Mouse (Mus musculus): ENCODE measurements around the gene Tmem221.
"Not testable (repeated sequence)": the region's sequence is repeated elsewhere in the genome, so short reads cannot be mapped to it uniquely, and the experiment has no call there.

The Tmem221 gene

DNA sequence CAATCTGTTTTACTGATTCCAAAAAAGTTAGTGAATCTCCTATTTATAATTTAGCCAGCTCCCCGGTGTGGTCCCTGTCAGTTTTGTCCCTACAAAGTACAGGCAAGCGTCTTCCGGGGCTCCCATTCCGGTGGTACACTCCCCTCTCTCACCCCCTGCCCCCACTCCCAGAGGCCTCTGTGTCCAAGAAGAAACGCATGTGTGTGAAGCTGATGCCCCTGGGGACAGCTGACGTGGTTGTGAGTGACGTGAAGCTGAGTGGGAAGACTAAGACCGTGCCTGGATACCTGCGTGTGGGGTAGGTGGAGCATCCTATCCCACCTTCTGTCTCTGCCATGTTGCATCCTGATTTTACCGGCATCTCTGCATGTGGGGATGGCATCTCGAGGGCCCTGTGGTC is 13.6 kb downstream of the Tmem221 start:
- DNase-seq, result no peak

- DNase-seq, result no peak
Measured at GRCm38 (mm10) chr8:71543755-71544154, 14.9 kb downstream of the Tmem221 start.

- DNase-seq, result peak; percentile 99
Measured at GRCm38 (mm10) chr8:71542632-71543343, 15.9 kb downstream of the Tmem221 start, which contains the start of gene Mvb12a. Gene Mvb12a (plus strand): TSS chr8:71542922.

DNA sequence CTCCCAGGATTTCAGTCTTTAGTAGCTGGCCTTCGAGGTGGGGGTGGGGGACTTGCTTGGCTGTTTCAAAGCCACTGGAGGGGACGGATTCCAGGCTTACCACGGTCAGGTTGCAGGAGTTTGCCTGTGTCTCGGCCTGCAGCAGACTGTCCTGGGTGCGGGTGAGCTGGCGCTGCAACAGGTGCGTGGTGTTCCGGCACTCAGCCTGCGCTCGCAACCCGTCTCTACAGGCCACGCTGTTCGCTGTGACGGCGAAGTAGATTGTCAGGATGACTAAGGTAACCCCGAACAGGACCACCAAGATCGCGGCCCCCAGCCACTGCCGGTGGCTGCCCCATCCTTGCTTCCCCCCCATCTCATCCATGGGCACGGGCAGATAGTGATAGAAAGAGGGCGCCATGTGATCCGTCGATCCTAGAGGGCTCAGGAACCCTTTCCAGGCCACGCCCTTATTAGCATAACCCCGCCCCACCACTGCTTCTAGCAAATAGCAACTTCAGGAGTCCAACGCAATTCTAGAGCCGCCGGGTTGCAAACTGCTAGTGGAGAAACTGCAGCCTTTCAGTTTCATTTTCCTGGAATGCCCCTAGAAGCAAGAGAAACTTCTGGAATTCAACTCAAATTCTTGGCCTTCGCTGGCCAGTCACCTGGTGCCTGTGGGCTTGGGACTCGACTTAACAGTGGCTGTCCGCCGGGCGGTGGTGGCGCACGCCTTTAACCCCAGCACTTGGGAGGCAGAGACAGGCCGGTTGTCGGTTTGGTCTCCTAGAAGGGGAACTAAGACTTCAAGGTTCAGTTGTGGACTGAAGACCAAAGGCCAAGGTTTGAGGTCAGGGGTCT is 21.4 kb downstream of the Tmem221 start, which contains the start of gene Bst2:
Gene Bst2 (minus strand): TSS at position 429 of the 840 bp plus-strand sequence.
- DNase-seq, result peak; percentile 82

DNA sequence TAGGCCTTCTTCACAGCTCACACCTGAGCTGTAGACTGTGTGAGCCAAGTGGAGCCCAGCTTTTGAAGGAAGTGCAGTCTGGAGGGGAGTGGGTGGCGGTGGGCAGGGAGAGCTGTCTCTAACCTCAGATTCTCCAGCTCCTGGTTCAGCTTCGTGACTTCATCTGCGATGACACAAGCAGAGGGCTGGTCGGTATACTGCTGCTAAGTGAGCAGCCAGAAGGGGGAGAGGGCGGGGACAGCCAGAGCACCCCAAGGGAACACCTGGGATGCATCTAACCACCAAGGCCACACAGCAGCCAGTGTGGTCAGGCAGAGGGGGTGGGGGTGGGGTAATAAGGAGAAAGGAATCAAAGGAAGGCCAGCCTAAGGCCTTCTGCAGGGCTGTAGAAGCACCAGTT is 23.0 kb downstream of the Tmem221 start:
- DNase-seq, result no peak

GRCm38 (mm10) chr8:71534263-71534810 is 24.3 kb downstream of the Tmem221 start:
- no peak for DNase-seq

GRCm38 (mm10) chr8:71530735-71531467 is 27.8 kb downstream of the Tmem221 start:
- DNase-seq, result peak; percentile 58

DNA sequence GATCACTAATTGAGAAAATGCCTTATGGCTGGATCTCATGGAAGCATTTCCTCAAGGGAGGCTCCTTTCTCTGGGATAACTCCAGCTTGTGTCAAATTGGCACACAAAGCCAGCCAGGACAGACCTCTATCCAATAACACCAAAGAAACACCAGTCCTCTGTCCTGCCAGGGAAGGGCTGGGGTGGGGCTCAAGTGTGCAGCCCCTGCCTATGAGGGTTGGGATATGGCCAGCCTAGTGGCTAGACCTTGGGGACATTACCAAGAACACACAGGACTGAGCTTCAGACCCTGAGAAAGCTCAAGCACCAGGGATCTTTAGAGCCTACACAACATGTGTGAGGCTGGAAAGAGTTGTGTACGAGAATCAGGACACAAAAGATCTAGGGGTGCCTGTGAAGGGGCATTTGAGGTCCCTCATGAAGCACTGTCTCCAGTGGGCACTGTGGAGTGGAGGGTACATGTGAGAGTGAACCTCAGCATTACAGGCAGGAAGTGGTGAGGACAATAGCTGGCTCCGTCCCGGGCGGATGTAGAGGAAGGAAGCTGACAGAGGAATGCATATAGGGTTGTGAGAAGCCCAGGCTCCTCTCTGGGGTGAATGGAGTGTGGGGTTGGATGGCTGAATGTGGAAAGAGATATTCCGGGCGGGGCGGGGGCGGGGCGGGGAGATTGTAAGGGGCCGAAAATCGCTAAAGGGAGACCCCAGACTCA is 30.2 kb downstream of the Tmem221 start:
- DNase-seq, result no peak

GRCm38 (mm10) chr8:71527162-71527870 is 31.4 kb downstream of the Tmem221 start:
- DNase-seq, result no peak

GRCm38 (mm10) chr8:71526272-71526671 is 32.4 kb downstream of the Tmem221 start:
- no peak for DNase-seq

GRCm38 (mm10) chr8:71525226-71526050 is 33.2 kb downstream of the Tmem221 start, which contains the start of gene Ccdc194:
Gene Ccdc194 (minus strand): TSS chr8:71525711.
- DNase-seq, result no peak

- DNase-seq, result peak; percentile 92
Measured at GRCm38 (mm10) chr8:71521634-71522033, 37.0 kb downstream of the Tmem221 start.

DNA sequence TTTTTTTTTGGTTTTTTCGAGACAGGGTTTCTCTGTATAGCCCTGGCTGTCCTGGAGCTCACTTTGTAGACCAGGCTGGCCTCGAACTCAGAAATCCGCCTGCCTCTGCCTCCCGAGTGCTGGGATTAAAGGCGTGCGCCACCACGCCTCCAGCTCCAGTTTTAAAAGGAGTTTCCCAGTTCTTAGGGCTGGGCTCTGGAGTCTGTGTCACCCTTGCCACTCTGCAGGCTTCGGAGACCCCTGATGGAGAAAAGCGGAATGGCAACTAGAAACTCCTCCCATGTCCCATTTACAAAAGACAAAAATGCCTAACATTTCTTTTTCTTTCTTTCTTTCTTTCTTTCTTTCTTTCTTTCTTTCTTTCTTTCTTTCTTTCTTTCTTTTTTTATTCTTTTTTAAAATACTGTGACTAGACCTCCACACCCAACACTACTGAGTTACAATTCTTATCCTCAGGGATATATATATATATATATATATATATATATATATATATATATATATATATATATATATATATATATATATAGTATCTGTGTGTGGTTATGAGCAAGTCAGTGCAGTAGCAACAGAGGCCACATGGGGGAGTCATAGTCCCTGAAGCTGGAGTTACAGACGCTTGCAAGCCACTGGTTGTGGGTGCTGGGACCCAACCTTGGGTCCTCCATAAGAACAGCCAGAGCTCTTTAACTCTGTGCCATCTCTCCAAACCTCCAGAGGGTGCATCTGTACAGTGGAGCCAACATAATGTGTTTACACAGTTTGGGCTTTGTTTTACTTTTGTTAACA is 39.4 kb downstream of the Tmem221 start:
- not testable (repeated sequence) for DNase-seq

- DNase-seq, result no peak
Measured at GRCm38 (mm10) chr8:71516786-71517185, 41.9 kb downstream of the Tmem221 start.

- no peak for DNase-seq
Measured at GRCm38 (mm10) chr8:71515043-71515442, 43.6 kb downstream of the Tmem221 start.

GRCm38 (mm10) chr8:71513018-71513754 is 45.5 kb downstream of the Tmem221 start:
- no peak for DNase-seq

DNA sequence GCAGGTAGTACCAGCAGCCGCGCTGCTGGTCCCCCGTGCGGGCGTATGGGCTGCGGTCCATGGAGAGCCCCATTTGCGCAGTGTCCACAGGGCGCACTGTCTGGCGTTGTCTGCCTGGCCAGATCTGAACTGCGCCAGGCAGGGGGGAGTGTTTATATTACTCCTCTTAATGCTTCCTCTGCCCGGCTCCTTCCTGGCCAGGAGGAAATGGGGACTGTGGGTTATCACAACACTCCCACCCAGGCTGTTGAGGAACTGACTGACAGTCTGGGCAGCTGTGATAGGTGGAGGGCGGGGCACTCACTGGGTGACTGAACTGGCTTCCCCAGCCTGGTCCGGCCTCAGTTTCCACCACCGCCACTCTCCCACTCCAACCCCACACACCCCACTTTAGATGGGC is 47.0 kb downstream of the Tmem221 start, which contains the start of gene Plvap:
Gene Plvap (minus strand): TSS at position 109 of the 400 bp plus-strand sequence.
- DNase-seq, result no peak

- no peak for DNase-seq
Measured at GRCm38 (mm10) chr8:71509316-71509715, 49.4 kb downstream of the Tmem221 start.

DNA sequence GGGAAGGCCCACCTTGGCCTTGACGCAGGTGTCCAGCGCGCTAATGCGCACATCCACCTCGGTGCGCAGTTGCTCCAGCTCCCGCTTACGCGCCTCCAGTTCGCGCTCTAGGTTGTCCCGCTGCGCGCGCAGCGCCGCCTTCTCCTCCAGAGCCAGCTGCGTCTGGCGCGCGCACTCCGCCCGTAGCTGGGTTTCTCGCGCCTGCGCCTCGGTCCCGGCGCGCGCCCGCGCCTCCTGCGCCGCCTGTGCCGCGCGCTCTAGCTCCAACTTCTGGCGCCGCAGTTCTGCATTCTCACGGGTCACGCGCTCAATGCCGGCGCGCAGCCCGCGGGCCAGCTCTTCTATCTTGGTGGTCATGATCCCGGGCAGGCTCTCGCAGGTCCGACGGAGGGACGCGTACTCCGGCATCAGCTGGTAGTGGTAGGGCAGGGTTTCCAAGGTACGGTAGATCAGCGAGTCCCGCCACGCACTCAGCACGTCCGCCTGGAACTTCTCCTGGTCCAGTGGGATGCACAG is 51.0 kb downstream of the Tmem221 start:
- peak; percentile 86 for DNase-seq

Measured in layer of hippocampus, adult 9-11 months (tissue).